Mouse (Mus musculus): ENCODE data around the gene Rasal3.

DNA sequence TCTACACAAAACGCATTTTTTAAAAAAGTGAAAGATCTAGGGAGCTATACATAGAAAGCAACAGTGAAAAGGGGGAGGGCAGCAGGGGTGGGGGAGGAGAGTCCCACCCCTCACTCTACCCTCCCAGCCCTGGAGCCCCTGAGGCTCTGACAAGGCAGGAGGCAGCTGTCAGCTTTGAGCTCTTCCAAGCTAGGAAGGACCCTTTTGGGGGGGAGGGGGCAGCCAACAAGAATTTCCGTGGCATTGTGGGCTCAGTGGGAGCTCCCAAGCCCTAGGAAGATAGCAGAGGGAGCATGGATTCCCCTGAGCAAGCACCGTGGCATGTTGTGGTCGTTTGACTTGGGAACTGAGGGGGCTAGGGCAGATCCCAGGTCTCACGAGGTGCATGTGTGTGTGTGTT, 49.2 kb downstream of the Rasal3 start:
- TF ChIP-seq CTCF (IDR thresholded peaks at IDR 0.05; ENCODE audit: extremely low read depth, insufficient read depth, insufficient read length, insufficient replicate concordance) (no peak), POLR2A (IDR thresholded peaks at IDR 0.05; ENCODE audit: low read depth, low read length) (no peak)
